Mouse (Mus musculus) myocyte (in vitro differentiated cells): ENCODE measurements at regions not wholly inside any gene's neighbourhood (a gene's known extent, or its start where the extent isn't known, plus 50 kb on each side); places are given as distances from the start of the nearest gene placed in this dataset.

Source experiments
- H3K27me3 ChIP-seq: one replicate; pipeline ENCODE4 v1.6.1; 2011; ENCODE audit not compliant: control insufficient read depth, insufficient read depth, insufficient read length
- H3K36me3 ChIP-seq: one replicate; pipeline ENCODE4 v1.6.1; 2011; ENCODE audit not compliant: control insufficient read depth, insufficient read depth
- H3K4me2 ChIP-seq: one replicate; pipeline ENCODE4 v1.6.1; 2011; ENCODE audit warnings: low read depth, control low read depth
- H3K4me3 ChIP-seq: one replicate; pipeline ENCODE4 v1.5.1; 2011; ENCODE audit warnings: mild to moderate bottlenecking, control low read depth, moderate library complexity
- H3K79me2 ChIP-seq: one replicate; pipeline ENCODE4 v1.6.1; 2011; ENCODE audit not compliant: control insufficient read depth, insufficient read depth
- H3ac ChIP-seq: one replicate; pipeline ENCODE4 v1.6.1; 2011; ENCODE audit not compliant: control insufficient read depth, insufficient read length
- CEBPB ChIP-seq: IDR thresholded peaks from 2 replicates; pipeline ENCODE4 v1.6.1; 2011; ENCODE audit warnings: mild to moderate bottlenecking, moderate library complexity; ENCODE audit not compliant: poor library complexity, insufficient read depth, severe bottlenecking
- E2F4 ChIP-seq: IDR thresholded peaks from one replicate; pipeline ENCODE4 v1.6.1; 2011; ENCODE audit warnings: mild to moderate bottlenecking, control low read depth, moderate library complexity; ENCODE audit not compliant: insufficient read depth
- MAX ChIP-seq: IDR thresholded peaks from one replicate; pipeline ENCODE4 v1.6.1; 2011; ENCODE audit warnings: low read depth, mild to moderate bottlenecking, control low read depth
- MYOD1 ChIP-seq, 3 experiments: IDR thresholded peaks; one replicate each; pipeline ENCODE4 v1.6.1; 2011; ENCODE audit warnings: control low read depth in 2 of 3, low read depth in 2 of 3, mild to moderate bottlenecking in 2 of 3, moderate library complexity in 1 of 3; ENCODE audit not compliant: insufficient read length in 2 of 3, control insufficient read depth in 1 of 3
- MYOG ChIP-seq, 3 experiments: IDR thresholded peaks; one replicate each; pipeline ENCODE4 v1.6.1; 2011; ENCODE audit warnings: control low read depth in 2 of 3, low read depth in 2 of 3, mild to moderate bottlenecking in 2 of 3; ENCODE audit not compliant: insufficient read length in 2 of 3, control insufficient read depth in 1 of 3, insufficient read depth in 1 of 3
- POLR2A ChIP-seq: IDR thresholded peaks from one replicate; pipeline ENCODE4 v1.6.1; 2011; ENCODE audit warnings: low read depth, mild to moderate bottlenecking, control low read depth, moderate library complexity; ENCODE audit not compliant: insufficient read length
- POLR2AphosphoS2 ChIP-seq: IDR thresholded peaks from one replicate; pipeline ENCODE4 v1.6.1; 2011; ENCODE audit warnings: low read depth, control low read depth; ENCODE audit not compliant: insufficient read length
- REST ChIP-seq: IDR thresholded peaks from one replicate; pipeline ENCODE4 v1.6.1; 2011; ENCODE audit warnings: mild to moderate bottlenecking, control low read depth, moderate library complexity; ENCODE audit not compliant: insufficient read depth, insufficient read length
- SRF ChIP-seq: IDR thresholded peaks from one replicate; pipeline ENCODE4 v1.6.1; 2011; ENCODE audit warnings: low read depth; ENCODE audit not compliant: control insufficient read depth, insufficient read length
- TCF12 ChIP-seq: IDR thresholded peaks from one replicate; pipeline ENCODE4 v1.6.1; 2011; ENCODE audit warnings: mild to moderate bottlenecking, control low read depth; ENCODE audit not compliant: poor library complexity, insufficient read depth, severe bottlenecking
- TCF3 ChIP-seq: IDR thresholded peaks from one replicate; pipeline ENCODE4 v1.6.1; 2011; ENCODE audit warnings: low read depth, control low read depth; ENCODE audit not compliant: insufficient read length
- USF1 ChIP-seq: IDR thresholded peaks from one replicate; pipeline ENCODE4 v1.6.1; 2011; ENCODE audit warnings: low read depth, mild to moderate bottlenecking, control low read depth, moderate library complexity

GRCm38 (mm10) chr11:82576019-82576418 is 187.3 kb downstream of the Tmem132e start:
- TF ChIP-seq USF1: no peak
- no peak for TF ChIP-seq TCF12
- no peak for TF ChIP-seq SRF
- H3K4me2 ChIP-seq: no peak overlapping the region
- H3K79me2 ChIP-seq: no peaks in the 10 kb centered on the region
- no peaks in the 10 kb centered on the region for H3K36me3 ChIP-seq
- no peak overlapping the region for H3K4me3 ChIP-seq
- no peak overlapping the region for H3ac ChIP-seq
- H3K27me3 ChIP-seq: no peaks in the 10 kb centered on the region

- H3K27me3 ChIP-seq: no peaks in the 10 kb centered on the region
- H3K36me3 ChIP-seq: no peaks in the 10 kb centered on the region
- H3K4me3 ChIP-seq: no peak overlapping the region
- no peak overlapping the region for H3ac ChIP-seq
- H3K4me2 ChIP-seq: no peak overlapping the region
- TF ChIP-seq USF1 (no peak), REST (no peak), MYOD1 (IDR thresholded peaks at IDR 0.05; ENCODE audit: control insufficient read depth in 1 of 3, insufficient read length in 2 of 3, low read depth in 2 of 3) (no peak), CEBPB (no peak)
- no peaks in the 10 kb centered on the region for H3K79me2 ChIP-seq
Measured at GRCm38 (mm10) chr11:82573126-82573525, 184.4 kb downstream of the Tmem132e start.

GRCm38 (mm10) chr11:82571525-82571924 is 182.8 kb downstream of the Tmem132e start:
- no peaks in the 10 kb centered on the region for H3K36me3 ChIP-seq
- H3K4me2 ChIP-seq: no peak overlapping the region
- H3ac ChIP-seq: no peak overlapping the region
- H3K79me2 ChIP-seq: no peaks in the 10 kb centered on the region
- TF ChIP-seq POLR2A (no peak), POLR2AphosphoS2 (no peak), MAX (no peak), MYOG (IDR thresholded peaks at IDR 0.05; ENCODE audit: control insufficient read depth in 1 of 3, insufficient read depth in 1 of 3, insufficient read length in 2 of 3, low read depth in 2 of 3) (no peak), SRF (no peak), CEBPB (no peak), E2F4 (no peak), TCF3 (no peak), USF1 (no peak), REST (no peak), MYOD1 (IDR thresholded peaks at IDR 0.05; ENCODE audit: control insufficient read depth in 1 of 3, insufficient read length in 2 of 3, low read depth in 2 of 3) (no peak), TCF12 (no peak)
- no peaks in the 10 kb centered on the region for H3K27me3 ChIP-seq
- no peak overlapping the region for H3K4me3 ChIP-seq

GRCm38 (mm10) chr11:82569819-82570218 is 181.1 kb downstream of the Tmem132e start:
- no peak overlapping the region for H3K4me3 ChIP-seq
- H3K4me2 ChIP-seq: no peak overlapping the region
- H3K27me3 ChIP-seq: no peaks in the 10 kb centered on the region
- no peaks in the 10 kb centered on the region for H3K36me3 ChIP-seq
- H3K79me2 ChIP-seq: no peaks in the 10 kb centered on the region
- H3ac ChIP-seq: no peak overlapping the region
- TF ChIP-seq MYOG (IDR thresholded peaks at IDR 0.05; ENCODE audit: control insufficient read depth in 1 of 3, insufficient read depth in 1 of 3, insufficient read length in 2 of 3, low read depth in 2 of 3) (no peak), USF1 (no peak), POLR2A (no peak), CEBPB (no peak), E2F4 (no peak), MYOD1 (IDR thresholded peaks at IDR 0.05; ENCODE audit: control insufficient read depth in 1 of 3, insufficient read length in 2 of 3, low read depth in 2 of 3) (no peak), TCF3 (no peak)

- no peaks in the 10 kb centered on the region for H3K36me3 ChIP-seq
- no peak overlapping the region for H3ac ChIP-seq
- H3K79me2 ChIP-seq: no peaks in the 10 kb centered on the region
- no peak overlapping the region for H3K4me2 ChIP-seq
- TF ChIP-seq POLR2AphosphoS2: no peak
- no peak for TF ChIP-seq POLR2A
- TF ChIP-seq E2F4: no peak
- TF ChIP-seq REST: no peak
- TF ChIP-seq TCF3: no peak
- no peak for TF ChIP-seq USF1
- TF ChIP-seq MYOG (IDR thresholded peaks at IDR 0.05; ENCODE audit: control insufficient read depth in 1 of 3, insufficient read depth in 1 of 3, insufficient read length in 2 of 3, low read depth in 2 of 3): no peak
- TF ChIP-seq MYOD1 (IDR thresholded peaks at IDR 0.05; ENCODE audit: control insufficient read depth in 1 of 3, insufficient read length in 2 of 3, low read depth in 2 of 3): no peak
- TF ChIP-seq SRF: no peak
- TF ChIP-seq TCF12: no peak
- TF ChIP-seq CEBPB: no peak
- TF ChIP-seq MAX: no peak
- no peaks in the 10 kb centered on the region for H3K27me3 ChIP-seq
- no peak overlapping the region for H3K4me3 ChIP-seq
Measured at GRCm38 (mm10) chr11:82568219-82568676, 179.5 kb downstream of the Tmem132e start.
